Mouse (Mus musculus) left cerebral cortex, adult 2 months (tissue): ENCODE data around the gene Eif4e. TPM values are rescaled to one million over a fixed set of nuclear protein-coding genes. Genes with fewer than 3 reads are reported as not detected.

Experiments used
- DNase-seq, 2 experiments: peaks; one replicate each; pipeline ENCODE4 v3.0.0; 2021 to 2022; ENCODE audit warnings: low spot score in 2 of 2, mixed read lengths in 1 of 2; ENCODE audit errors: extremely low spot score in 1 of 2
- H3K27ac ChIP-seq: fragments of 200-600 bp; 2 replicates; pipeline ENCODE4 v1.8.1; 2022
- H3K4me3 ChIP-seq: fragments of 200-600 bp; 2 replicates; pipeline ENCODE4 v1.8.1; 2022
- CTCF ChIP-seq: fragments of 200-600 bp; IDR thresholded peaks from 2 replicates; pipeline ENCODE4 v1.8.1; 2022; ENCODE audit warnings: antibody characterized with exemption, mild to moderate bottlenecking, moderate library complexity
- intact Hi-C: fragments of 180-260 bp; cut with DNase I; formaldehyde crosslinking; loops from one replicate; pipeline ENCODE4 v1.15.1; 2025
- total RNA-seq, 2 experiments: library from RNA; stranded (reverse); gene quantifications; 2 replicates each; pipeline ENCODE4 v1.2.3; 2021

Eif4e gene
- total RNA-seq, 2 experiments from 2014 or later, result 181 to 197 TPM

DNA sequence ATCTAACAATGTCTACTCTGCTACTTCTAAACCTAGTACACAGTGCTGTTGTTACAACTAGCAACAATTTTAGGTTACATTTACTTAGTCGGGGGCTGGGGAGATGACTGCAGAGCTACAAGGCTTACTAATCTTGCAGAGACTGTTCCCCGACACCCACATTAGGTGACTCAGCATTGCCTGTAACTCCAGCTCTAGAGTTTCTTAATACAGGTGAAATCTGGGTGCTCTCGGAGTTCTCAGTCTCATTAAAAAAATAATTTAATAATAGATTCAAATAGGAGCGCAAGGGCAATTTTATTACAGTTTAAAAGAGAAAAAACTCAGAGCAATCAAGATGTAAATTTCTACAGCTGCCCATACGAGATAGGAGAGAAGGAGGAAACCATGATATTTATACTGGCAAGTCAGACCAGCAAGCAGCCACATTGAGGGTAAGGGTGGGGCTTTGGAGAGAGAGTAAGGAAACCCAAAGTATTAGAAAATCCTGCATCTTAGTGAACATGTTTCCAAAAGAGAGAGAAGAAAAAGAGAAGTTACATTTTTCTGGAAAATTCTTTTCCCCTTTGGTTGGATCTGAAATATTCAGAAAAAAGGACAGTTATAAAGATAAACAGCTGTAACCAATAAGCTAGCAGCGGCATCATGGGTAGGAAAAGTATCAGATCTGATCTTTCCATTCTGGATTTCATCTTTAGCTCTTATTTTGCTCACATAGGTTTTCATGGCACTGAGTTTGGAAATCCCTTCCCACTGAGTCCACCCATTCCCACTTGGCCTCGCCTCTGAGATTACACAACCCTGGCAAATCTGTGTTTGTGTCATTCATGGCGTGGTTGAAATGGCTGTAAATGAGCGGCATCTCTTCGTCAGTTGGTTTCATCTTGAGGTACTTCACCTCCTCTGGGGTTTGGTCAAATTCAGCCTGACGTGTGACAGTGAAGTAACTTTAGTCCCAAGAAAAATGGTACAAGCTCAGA lies 30.5 kb upstream of the Eif4e start:
- no peak for DNase-seq
- intact Hi-C loops, result loop anchor here (10.0 kb wide), 1 partner anchor 699 kb away; no protein-coding TSS in a partner anchor
- TF ChIP-seq CTCF, result no peak
- H3K4me3 ChIP-seq, result no peak overlapping the region
- H3K27ac ChIP-seq, result no peak overlapping the region

DNA sequence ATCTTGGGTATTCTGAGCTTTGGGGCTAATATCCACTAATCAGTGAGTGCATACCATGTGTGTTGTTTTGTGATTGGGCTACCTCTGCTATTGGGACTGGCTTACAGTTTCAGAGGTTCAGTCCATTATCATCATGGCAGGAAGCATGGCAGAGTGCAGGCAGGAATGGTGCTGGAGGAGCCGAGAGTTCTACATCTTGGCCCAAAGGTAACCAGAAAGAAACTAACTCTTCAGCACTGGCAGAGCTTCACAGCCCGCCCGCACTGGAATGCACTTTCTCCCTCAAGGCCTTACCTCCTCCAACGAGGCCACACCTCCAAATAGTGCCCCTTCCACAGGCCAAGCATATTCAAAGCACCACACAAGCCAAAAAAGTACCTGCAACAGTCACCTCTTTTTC lies 27.2 kb upstream of the Eif4e start:
- intact Hi-C loops, result loop anchor here (10.0 kb wide), 1 partner anchor 696 kb away; no protein-coding TSS in a partner anchor
- Histone ChIP-seq H3K4me3 (no peak overlapping the region), H3K27ac (no peak overlapping the region)
- no peak for DNase-seq
- no peak for TF ChIP-seq CTCF

DNA sequence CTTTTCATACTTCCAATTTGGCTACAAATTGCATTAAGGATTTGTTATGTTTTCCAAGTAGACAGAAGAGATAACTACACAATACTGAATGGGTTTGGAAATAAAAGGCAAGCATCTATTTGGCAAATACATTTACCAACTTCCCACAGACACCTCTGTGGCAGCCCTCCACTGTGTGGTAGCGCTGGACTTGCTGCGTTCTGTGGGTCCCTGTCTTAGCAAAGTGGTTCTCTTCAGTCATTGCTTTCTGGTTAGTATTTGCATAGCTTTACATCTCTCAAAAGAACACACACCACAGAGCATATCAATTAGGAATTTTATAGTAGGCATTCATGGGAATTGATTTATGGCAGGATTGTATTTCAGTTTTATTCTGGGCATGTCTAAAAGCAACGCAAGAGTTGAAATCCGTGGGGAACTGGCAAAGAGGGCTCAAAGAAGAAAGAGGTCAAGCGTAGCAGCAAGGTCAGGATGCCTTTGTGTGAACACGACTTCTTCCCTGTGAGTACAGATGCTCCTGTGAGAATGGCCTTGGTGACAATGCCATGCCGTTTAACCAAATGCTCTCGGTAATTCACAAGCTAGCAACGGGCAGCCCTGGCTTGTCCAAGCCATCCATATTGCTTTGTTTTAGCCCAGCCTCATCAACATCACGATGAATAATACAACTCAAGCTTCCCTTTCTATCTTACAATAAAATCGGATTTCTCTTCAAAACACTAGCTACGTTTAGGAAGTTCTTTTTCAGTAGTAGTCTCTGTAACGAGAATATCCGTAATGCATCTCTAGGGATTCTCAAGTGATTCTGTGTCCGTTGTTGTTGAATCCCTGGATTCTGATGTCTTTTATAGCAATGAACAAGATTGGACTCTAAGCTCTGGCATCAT lies 25.9 kb upstream of the Eif4e start:
- Histone ChIP-seq H3K27ac (no peak overlapping the region), H3K4me3 (no peak overlapping the region)
- DNase-seq, result no peak
- intact Hi-C loops, result loop anchor here (10.0 kb wide), 1 partner anchor 695 kb away; no protein-coding TSS in a partner anchor
- no peak for TF ChIP-seq CTCF

DNA sequence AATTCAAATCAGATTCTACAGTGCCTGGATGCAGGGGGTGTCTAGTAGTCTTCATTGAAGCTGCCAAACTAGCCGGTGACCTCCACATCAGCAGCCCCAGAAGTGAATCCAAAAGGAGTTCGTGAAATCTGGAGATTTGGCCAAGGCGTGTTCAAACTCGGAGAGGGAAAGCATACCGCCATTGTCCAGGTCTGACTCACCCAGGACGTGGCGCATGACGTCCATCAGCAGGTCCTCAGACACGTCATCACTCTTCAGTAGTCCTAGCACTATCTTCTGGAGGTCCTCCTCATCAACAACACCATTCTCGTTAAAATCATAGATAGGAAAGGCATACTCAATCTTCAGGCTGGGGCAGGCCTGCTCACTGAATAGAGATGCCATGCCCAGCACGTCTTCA lies 22.2 kb upstream of the Eif4e start:
- no peak for DNase-seq
- no peak overlapping the region for H3K27ac ChIP-seq
- H3K4me3 ChIP-seq, result no peak overlapping the region
- intact Hi-C loops, result no loop called here
- TF ChIP-seq CTCF, result no peak

DNA sequence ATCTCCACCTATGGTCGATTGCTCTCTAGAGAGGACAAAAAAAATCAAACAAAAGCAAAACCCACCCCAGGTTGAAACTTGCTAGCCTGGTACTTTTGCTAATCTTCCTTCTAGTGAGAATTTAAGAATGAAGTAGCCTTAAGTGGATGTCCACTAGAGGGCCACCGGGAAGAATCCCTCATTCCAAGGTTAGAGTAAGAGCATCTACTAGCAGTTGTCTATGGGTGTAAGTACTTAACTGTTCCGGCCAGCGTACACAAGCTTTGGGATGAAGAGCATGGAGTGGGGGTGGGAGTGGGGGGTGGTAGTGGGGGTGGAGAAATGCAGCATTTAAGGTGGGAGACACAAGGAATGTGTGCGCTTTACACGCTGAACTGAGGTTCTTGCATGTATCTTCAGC lies 19.2 kb upstream of the Eif4e start:
- no peak overlapping the region for H3K27ac ChIP-seq
- no peak overlapping the region for H3K4me3 ChIP-seq
- peak in 1 of 2 experiments; percentile 23 for DNase-seq
- TF ChIP-seq CTCF, result peak; percentile 66
- intact Hi-C loops, result loop anchor here (5.0 kb wide), 1 partner anchor 401 kb away; no protein-coding TSS in a partner anchor

DNA sequence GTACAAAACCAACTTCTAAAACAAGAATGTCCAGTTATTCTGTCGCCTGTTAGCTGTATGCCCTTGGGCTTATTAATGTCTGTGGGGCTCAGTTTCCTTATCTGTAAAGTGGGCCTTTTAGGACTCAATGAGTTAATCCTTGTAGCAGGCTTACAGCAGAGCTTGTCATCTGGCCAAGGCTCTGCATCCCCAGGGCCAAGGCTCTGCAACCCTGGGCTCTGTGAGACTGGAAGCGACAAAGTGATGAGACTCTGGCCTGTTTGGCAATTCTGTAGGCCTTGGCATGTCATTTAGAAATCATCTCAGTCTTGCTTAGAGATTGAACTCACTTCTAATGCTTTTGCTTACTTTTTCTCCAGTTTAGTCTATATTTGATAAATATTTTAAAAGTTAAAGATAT lies 16.4 kb upstream of the Eif4e start:
- no peak overlapping the region for H3K27ac ChIP-seq
- H3K4me3 ChIP-seq, result no peak overlapping the region
- no peak for TF ChIP-seq CTCF
- intact Hi-C loops, result loop anchor here (5.0 kb wide), 1 partner anchor 398 kb away; no protein-coding TSS in a partner anchor
- no peak for DNase-seq

DNA sequence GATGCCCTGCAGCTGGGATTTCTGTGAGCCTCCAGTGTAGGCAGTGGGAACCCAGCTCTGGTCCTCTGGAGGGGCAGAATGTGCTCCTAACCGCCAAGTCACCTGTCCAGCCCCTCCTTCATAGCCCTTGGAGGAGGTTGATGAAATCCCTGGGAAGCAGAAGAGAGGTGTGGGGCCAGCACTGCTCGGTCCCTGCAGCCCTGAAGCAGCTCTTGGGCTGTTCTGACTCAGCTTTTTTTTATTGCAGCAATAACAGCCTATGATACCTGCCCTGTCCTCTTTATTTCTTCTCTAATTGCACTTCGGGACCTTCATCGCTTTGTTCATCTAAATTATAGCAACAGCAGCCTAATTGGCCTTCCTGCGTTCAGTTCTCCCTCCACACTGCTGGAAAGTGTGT lies 15.5 kb upstream of the Eif4e start:
- no peak overlapping the region for H3K27ac ChIP-seq
- intact Hi-C loops, result no loop called here
- TF ChIP-seq CTCF, result no peak
- H3K4me3 ChIP-seq, result no peak overlapping the region
- DNase-seq, result no peak

DNA sequence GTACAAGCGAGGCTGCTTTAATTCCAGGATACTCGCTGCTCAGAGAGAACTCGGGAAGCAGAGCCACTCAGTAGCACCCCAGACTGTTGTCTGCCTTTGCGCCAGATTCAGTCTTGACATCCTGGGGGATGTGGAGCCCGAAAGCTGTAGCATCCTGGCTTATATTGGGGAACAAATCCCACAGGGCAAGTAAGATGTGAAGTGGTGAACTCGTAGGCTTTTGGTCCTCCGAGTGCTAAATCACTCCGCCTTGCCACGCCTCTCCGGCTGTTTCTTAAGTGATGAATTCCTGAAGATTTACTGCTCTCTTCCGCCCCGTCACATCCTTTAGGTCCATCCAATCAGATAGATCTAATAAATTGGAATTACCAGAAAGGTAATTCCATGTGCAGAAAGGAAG lies 12.7 kb upstream of the Eif4e start:
- DNase-seq, result no peak
- H3K4me3 ChIP-seq, result no peak overlapping the region
- no peak for TF ChIP-seq CTCF
- intact Hi-C loops, result no loop called here
- H3K27ac ChIP-seq, result no peak overlapping the region

DNA sequence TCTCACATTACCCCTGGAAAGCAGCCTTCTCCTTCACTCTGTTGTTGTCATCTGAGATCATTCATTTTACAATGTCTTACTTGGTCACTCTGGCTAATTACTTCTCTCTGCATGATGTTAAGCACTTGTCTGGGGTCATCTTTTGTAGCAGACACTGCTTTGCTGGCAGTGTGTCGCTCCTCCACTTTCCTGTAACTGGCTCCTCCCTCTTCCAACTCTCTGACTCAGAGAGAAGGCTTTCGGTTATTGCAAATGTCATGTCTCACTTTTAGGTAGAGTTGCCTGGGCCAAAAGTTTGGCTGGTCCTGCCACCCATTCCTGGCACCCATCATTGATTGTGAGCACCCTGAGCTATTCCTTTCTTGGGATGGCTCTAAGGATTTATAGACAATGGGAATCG lies 11.2 kb upstream of the Eif4e start:
- no peak for TF ChIP-seq CTCF
- Histone ChIP-seq H3K4me3 (no peak overlapping the region), H3K27ac (no peak overlapping the region)
- no peak for DNase-seq
- intact Hi-C loops, result no loop called here

DNA sequence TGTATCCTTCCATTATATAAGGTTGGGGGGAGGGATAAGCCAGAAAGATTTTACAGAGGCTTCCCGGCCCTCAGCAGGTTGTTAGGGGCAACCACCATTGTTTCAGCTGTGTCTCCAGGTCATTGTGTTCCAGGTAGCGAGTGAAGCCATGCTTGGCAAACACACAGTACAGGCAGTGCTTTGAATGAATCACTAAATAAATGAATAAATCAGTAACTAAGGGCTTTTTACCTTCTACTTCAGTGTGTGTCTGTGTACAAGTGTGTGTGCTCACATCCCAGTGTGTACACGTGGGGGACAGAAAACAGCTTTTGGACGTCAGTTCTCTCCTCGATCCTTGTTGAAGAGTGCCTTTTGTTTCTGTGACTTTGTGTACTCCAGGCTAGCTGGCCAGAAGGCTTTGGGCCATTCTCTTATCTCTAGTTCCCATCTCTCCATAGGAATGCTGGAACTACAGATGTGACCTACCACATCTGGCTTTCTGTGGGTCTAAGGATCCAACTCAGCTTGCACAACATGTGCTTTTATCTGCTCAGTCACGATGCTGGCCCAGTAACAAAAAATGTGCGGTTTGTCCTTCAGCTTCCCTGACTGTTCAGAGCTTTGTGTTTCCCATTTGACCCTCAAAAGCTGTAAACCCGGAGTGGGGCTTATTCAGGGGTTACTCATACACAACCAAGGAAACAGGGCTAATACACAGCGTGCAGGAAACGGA lies 10.2 kb upstream of the Eif4e start:
- H3K4me3 ChIP-seq, result no peak overlapping the region
- intact Hi-C loops, result no loop called here
- H3K27ac ChIP-seq, result no peak overlapping the region
- TF ChIP-seq CTCF, result no peak
- no peak for DNase-seq

DNA sequence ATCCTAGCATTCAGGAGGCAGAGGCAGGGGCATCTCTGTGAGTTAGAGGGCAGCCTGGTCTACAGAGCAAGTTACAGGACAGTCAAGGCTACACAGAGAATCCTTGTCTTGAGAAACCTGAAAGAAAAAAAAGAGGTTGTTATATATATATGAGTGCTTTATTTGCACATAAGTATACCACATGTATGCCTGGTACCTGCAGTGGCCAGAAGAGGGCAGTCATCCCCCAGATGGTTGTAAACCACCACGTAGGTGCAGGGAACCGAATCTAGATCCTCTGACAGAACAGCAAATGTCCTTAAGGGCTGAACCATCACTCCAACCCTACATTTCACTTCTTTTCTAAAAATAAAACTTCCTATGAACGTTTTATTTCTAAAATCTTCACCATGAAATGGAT lies 8.1 kb upstream of the Eif4e start:
- intact Hi-C loops, result no loop called here
- H3K4me3 ChIP-seq, result no peak overlapping the region
- H3K27ac ChIP-seq, result no peak overlapping the region
- DNase-seq, result no peak
- TF ChIP-seq CTCF, result peak; percentile 18
